Mouse (Mus musculus): ENCODE data around the gene Cx3cl1. TPM values are rescaled to one million over a fixed set of nuclear protein-coding genes. Genes with fewer than 3 reads are reported as not detected.

Gene Cx3cl1
- not detected for total RNA-seq (2023)

DNA sequence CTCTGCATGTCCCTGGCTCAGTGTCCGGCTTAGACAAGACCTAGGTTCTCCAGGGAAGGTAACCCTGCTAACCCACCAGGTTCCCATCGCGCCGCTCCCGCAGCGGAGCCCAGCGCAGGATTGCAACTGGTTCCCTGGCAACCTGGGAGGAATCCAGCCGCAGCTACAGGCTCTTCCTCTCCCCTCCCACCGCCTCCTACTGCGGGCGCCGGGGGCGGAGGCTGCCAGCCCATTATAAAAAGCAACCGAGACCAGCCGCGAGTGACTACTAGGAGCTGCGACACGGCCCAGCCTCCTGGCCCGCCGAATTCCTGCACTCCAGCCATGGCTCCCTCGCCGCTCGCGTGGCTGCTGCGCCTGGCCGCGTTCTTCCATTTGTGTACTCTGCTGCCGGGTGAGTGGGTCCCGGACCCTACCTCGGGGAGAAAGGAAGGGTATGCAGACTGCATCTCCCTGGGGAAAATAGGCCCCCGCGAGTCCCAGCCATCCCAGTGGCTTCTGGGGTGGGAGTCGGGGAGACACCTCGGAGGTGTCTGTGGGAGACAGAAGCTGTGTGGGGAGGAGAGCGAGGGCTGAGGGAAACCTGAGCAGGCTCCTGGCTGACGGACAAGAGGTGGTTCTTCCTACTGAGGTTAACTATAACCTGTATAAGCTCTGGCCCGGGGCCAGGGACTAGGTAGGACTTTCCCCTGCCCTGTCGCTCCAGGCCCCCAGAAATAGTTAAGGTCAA lies at the start of gene Cx3cl1:
Gene Cx3cl1, plus strand, starts transcription at position 69 of the 730 bp plus-strand sequence.

DNA sequence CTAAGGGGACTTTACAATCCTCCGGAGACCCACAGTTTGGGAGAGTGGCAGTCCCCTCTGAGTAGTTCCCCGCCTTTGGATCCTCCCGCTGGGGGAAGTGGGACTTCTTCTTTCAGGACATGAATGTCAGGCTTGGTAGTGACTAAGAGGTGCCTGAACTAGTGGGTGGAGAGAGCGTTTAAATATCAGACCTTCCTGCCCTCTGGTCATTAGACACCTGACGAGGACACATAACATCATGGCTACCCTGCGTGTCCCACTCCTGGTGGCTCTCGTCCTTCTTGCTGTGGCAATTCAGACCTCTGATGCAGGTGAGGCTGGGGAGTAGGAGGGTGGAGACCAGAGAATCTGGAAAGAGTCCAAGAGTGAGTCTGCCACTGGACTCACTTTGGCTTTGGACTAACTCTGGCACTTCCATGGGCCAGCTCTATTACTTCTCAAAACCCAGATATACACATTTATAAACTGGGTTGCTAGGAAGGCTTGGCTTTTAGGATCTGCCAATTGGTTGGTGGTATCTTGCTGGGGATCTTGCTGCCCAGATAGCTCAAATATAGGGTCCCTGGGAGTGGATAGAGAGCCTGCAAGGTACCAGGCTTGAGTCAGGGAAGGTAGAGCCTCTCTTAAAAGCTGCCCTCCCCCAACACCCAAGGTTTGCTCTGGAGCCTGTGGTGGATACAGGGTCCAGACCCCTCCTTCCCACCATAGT lies 26.2 kb upstream of the Cx3cl1 start, which contains the start of gene Ccl22:
Gene Ccl22, plus strand, starts transcription at position 115 of the 709 bp plus-strand sequence.

DNA sequence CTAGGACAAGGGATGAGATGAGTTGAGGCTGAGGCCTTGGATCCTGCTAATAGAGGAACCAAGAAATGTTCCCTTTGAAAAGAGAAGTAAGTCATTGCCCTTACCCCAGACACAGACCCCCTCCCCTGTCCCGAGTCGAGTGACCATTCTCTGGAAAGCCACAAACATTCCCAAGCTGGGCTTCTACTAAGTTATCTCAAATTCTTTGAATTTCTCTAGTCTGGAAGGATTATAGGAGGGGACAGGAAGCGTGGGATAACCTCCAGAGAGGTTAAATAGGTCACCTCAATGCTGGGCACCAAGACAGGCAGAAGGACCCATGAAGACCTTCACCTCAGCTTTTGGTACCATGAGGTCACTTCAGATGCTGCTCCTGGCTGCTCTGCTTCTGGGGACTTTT lies 38.3 kb downstream of the Cx3cl1 start, which contains the start of gene Ccl17:
Gene Ccl17, plus strand, starts transcription at position 301 of the 400 bp plus-strand sequence.

Other genes starting within 250 kb of the Cx3cl1 start
- 2.6 TPM for gene Cpne2, start 239.0 kb upstream of the Cx3cl1 start, total RNA-seq (2023)
- 39.8 TPM for gene Rspry1, start 170.1 kb upstream of the Cx3cl1 start, total RNA-seq (2023)
- 35.0 TPM for gene Fam192a, start 170.0 kb upstream of the Cx3cl1 start, total RNA-seq (2023)
- 125 TPM for gene Arl2bp, start 105.4 kb upstream of the Cx3cl1 start, total RNA-seq (2023)
- not detected for gene Pllp, start 75.7 kb upstream of the Cx3cl1 start, total RNA-seq (2023)
- gene Ccl22, start 26.4 kb upstream of the Cx3cl1 start, total RNA-seq (2023), result 0.59 TPM
- not detected for gene Ccl17, start 38.4 kb downstream of the Cx3cl1 start, total RNA-seq (2023)
- gene Coq9, start 66.3 kb downstream of the Cx3cl1 start, total RNA-seq (2023), result 33.6 TPM
- 57.2 TPM for gene Ciapin1, start 66.3 kb downstream of the Cx3cl1 start, total RNA-seq (2023)
- 61.2 TPM for gene Polr2c, start 85.4 kb downstream of the Cx3cl1 start, total RNA-seq (2023)
- 1.7 TPM for gene Dok4, start 104.3 kb downstream of the Cx3cl1 start, total RNA-seq (2023)
- gene Ccdc102a, start 146.1 kb downstream of the Cx3cl1 start, total RNA-seq (2023), result 3.1 TPM
- gene Adgrg5, start 151.7 kb downstream of the Cx3cl1 start, total RNA-seq (2023), result 2.7 TPM
- gene Adgrg1, start 202.7 kb downstream of the Cx3cl1 start, total RNA-seq (2023), result 2.0 TPM
- gene Adgrg3, start 245.7 kb downstream of the Cx3cl1 start, total RNA-seq (2023), result 8.7 TPM